Mouse (Mus musculus): ENCODE measurements around the gene Gm26620. TPM values are rescaled to one million over a fixed set of nuclear protein-coding genes. Genes with fewer than 3 reads are reported as not detected.
A peak's percentile ranks its signal among the peaks of the same experiment; 100 is the strongest.

Gene Gm26620
- polyA plus RNA-seq, 1 experiment from 2014 or later: 1.7 TPM

DNA sequence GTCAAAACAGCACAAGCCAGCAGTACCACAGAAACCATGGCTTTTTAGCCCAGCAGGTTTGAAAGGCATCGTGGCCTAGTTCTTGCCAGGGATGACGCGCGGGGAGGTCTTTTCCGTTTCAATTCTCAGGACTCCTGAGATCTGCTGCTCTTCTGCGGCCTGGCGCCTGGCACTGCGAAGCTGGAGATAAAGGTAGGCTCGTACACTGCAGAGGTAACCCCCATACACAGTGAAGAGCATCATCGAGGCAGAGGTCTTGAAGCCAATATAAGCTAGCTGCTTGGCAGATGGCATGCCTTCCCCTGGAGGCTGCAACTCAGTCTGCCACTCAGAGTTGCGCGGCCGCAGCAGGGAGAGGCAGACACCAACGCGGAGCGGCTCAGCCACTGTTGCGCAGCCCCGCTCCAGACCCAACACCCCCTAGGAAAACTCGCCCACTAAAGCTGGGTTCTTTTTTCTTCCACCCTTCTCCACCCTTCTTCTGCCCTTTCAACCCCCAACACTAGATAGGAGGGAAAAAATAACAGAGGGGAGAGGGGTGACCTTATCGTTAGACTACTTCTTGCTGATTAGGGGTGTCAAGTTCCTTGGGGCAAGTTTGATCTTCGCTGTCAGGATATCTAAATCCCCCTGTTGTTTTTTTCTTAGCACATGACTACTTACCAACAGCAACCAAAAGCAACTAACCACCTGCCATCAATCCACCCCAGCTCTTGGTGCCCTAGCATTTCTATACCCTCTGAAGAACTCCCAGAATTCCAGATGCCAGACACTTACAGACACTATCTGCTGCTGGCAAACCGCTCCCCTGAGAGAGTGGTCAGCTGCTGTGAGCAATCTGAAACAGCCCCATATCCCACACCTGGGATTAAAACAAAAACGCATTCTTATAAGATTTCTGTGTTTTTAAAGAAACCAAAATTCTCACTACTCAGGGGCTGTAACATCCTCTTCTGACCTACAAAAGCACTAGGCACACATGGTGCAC lies 33.9 kb upstream of the Gm26620 start:
- no peak overlapping the region for H3K27ac ChIP-seq (ENCODE audit: low read depth)
- no peaks in the 10 kb centered on the region for H3K9me3 ChIP-seq (ENCODE audit: low read length)
- 83% methylated on average over 23 of the region's 23 CpGs for WGBS (ENCODE audit: insufficient replicate concordance)
- no peak overlapping the region for H3K4me3 ChIP-seq (ENCODE audit: low read depth, low read length)
- no peak for TF ChIP-seq EP300 (IDR thresholded peaks at IDR 0.05; ENCODE audit: low read depth)
- no peak for DNase-seq
- H3K4me1 ChIP-seq (ENCODE audit: insufficient read depth): peaks cover 8% of the 10 kb centered on the region
- no peak overlapping the region for H3K4me2 ChIP-seq (ENCODE audit: low read depth, low read length)
- no peak for ATAC-seq
- H3K27me3 ChIP-seq (ENCODE audit: insufficient read depth, low read length): no peaks in the 10 kb centered on the region
- no peak overlapping the region for H3K9ac ChIP-seq (replicated peaks)
- H3K36me3 ChIP-seq (replicated peaks; ENCODE audit: insufficient read depth, low read length): peaks cover 29% of the 10 kb centered on the region

DNA sequence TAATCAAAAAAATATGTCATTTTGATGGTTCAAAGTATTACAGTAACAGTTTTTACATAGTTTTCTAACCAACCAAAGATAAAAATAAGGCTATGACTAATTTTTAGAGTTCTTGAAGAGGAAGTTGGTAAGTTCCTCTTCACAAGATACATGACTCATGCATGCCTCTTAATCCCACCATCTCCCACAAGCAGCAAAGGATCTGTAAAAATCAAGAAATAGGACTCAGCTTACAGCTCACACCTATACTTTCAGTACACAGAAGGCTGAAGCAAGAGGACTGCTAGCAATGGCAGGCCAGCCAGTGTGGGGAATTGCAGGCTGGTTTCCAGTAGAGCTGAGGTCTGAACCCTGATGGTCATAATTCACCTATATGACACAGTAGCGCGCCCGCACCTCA lies 31.3 kb upstream of the Gm26620 start:
- TF ChIP-seq EP300 (IDR thresholded peaks at IDR 0.05; ENCODE audit: low read depth) (no peak), CTCF (IDR thresholded peaks at IDR 0.05; ENCODE audit: low read depth) (no peak)
- H3K9ac ChIP-seq (replicated peaks): no peak overlapping the region
- 0 out of 2 replicates have a peak, but pooled peaks have one; percentile 24 for ATAC-seq
- 67% methylated on average over 3 of the region's 3 CpGs for WGBS (ENCODE audit: insufficient replicate concordance)
- no peaks in the 10 kb centered on the region for H3K27me3 ChIP-seq (ENCODE audit: insufficient read depth, low read length)
- no peak overlapping the region for H3K4me3 ChIP-seq (ENCODE audit: low read depth, low read length)
- H3K4me2 ChIP-seq (ENCODE audit: low read depth, low read length): no peak overlapping the region
- H3K36me3 ChIP-seq (replicated peaks; ENCODE audit: insufficient read depth, low read length): peaks cover 25% of the 10 kb centered on the region
- H3K9me3 ChIP-seq (ENCODE audit: low read length): no peaks in the 10 kb centered on the region
- peaks cover 6% of the 10 kb centered on the region for H3K4me1 ChIP-seq (ENCODE audit: insufficient read depth)
- H3K27ac ChIP-seq (ENCODE audit: low read depth): no peak overlapping the region
- no peak for DNase-seq

DNA sequence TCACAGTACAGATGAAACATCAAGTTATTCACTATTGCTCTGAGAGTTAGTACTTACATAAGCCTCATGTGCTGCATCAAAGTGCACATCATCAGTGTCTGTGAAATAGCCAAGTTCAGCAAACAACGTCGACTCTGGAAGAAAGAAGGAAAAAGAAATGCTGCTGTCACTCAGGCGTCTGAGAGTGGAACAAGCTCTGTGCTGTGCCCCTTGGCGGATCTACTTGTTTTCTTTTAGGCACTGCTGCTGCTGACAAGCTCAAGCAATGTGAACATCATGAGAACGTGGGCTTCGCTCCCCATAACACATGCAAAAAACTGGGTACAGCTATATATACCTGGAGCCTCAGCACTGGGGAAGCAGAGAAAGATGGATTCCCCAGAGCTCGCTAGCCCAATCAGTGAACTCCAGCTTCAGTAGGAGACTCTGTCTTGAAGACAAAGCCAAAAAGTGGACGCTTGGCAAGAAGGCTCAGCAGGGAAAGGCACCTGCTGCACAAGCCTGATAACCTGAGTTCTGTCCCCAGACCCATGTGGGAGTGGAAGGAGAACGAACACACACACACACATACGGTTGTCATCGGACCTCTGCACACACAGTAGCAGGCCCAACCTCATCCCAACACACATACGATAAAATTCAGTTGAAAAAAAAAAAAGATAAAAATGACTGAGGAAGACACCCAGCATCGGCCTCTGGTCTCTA lies 29.7 kb upstream of the Gm26620 start:
- Histone ChIP-seq H3K27me3 (ENCODE audit: insufficient read depth, low read length) (no peaks in the 10 kb centered on the region), H3K4me2 (ENCODE audit: low read depth, low read length) (no peak overlapping the region), H3K27ac (ENCODE audit: low read depth) (0 out of 2 replicates have a peak overlapping the region, but pooled peaks have one; percentile 16), H3K9ac (replicated peaks) (no peak overlapping the region), H3K4me3 (ENCODE audit: low read depth, low read length) (no peak overlapping the region), H3K36me3 (replicated peaks; ENCODE audit: insufficient read depth, low read length) (peaks cover 21% of the 10 kb centered on the region), H3K9me3 (ENCODE audit: low read length) (no peaks in the 10 kb centered on the region), H3K4me1 (ENCODE audit: insufficient read depth) (peaks cover 6% of the 10 kb centered on the region)
- ATAC-seq (peak; percentile 68), DNase-seq (no peak)
- WGBS (ENCODE audit: insufficient replicate concordance): 68% methylated on average over 13 of the region's 13 CpGs
- TF ChIP-seq CTCF (IDR thresholded peaks at IDR 0.05; ENCODE audit: low read depth) (no peak), EP300 (IDR thresholded peaks at IDR 0.05; ENCODE audit: low read depth) (peak; percentile 53; the same call in 1 of the 2 replicates)

GRCm38 (mm10) chr1:170857369-170857768 lies 27.5 kb upstream of the Gm26620 start:
- no peak for ATAC-seq
- Histone ChIP-seq H3K9me3 (ENCODE audit: low read length) (no peaks in the 10 kb centered on the region), H3K27ac (ENCODE audit: low read depth) (no peak overlapping the region), H3K27me3 (ENCODE audit: insufficient read depth, low read length) (no peaks in the 10 kb centered on the region), H3K4me2 (ENCODE audit: low read depth, low read length) (no peak overlapping the region), H3K4me1 (ENCODE audit: insufficient read depth) (peaks cover 17% of the 10 kb centered on the region), H3K4me3 (ENCODE audit: low read depth, low read length) (no peak overlapping the region), H3K9ac (replicated peaks) (no peak overlapping the region), H3K36me3 (replicated peaks; ENCODE audit: insufficient read depth, low read length) (0 out of 2 replicates have a peak, but pooled peaks cover 7% of the 10 kb centered on the region)
- TF ChIP-seq EP300 (IDR thresholded peaks at IDR 0.05; ENCODE audit: low read depth) (no peak), CTCF (IDR thresholded peaks at IDR 0.05; ENCODE audit: low read depth) (no peak)
- no peak for DNase-seq
- 78% methylated on average over 2 of the region's 2 CpGs for WGBS (ENCODE audit: insufficient replicate concordance)

DNA sequence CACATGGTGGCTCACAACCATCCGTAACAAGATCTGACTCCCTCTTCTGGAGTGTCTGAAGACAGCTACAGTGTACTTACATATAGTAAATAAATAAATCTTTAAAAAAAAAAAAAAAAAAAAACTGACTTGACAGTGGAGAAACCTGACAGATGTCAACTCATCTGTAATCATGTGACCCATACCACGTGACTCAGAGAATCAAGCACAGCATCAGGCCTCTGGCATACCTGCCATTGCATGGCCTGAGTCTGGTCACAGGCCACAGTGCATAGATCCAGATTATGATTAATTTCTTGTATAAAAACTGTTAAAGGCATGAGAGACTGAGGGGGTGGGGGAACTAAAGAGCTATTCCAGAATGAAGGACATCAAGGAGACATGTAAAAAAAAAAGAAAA lies 26.0 kb upstream of the Gm26620 start:
- WGBS (ENCODE audit: insufficient replicate concordance): 67% methylated on average over 1 of the region's 2 CpGs
- TF ChIP-seq EP300 (IDR thresholded peaks at IDR 0.05; ENCODE audit: low read depth) (no peak), CTCF (IDR thresholded peaks at IDR 0.05; ENCODE audit: low read depth) (no peak)
- Histone ChIP-seq H3K9me3 (ENCODE audit: low read length) (no peaks in the 10 kb centered on the region), H3K27me3 (ENCODE audit: insufficient read depth, low read length) (no peaks in the 10 kb centered on the region), H3K4me1 (ENCODE audit: insufficient read depth) (peaks cover 30% of the 10 kb centered on the region), H3K4me3 (ENCODE audit: low read depth, low read length) (no peak overlapping the region), H3K4me2 (ENCODE audit: low read depth, low read length) (no peak overlapping the region), H3K36me3 (replicated peaks; ENCODE audit: insufficient read depth, low read length) (no peaks in the 10 kb centered on the region), H3K27ac (ENCODE audit: low read depth) (no peak overlapping the region), H3K9ac (replicated peaks) (no peak overlapping the region)
- DNase-seq (no peak), ATAC-seq (no peak)
